Mouse (Mus musculus): Measurements from ENCODE around the gene Svep1.

DNA sequence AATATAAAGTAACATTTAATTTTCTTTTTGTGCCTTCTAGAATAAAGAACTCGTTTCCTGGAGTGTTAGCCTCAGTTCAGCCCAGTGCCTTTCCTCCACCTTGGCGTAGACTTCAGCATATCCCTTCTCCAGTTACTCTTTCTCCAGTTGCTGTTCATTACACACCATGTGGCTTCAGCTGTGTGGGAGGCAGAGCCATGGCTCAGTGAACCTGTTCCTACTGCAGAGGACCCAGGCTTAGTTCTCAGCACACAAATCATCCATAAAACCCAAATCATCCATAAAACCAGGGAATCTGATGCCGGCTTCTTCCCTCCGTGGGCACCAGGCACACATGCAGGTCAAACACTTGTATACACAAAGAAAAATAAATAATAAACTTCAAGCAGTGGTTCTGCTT, 22.8 kb downstream of the Svep1 start:
- TF ChIP-seq CTCF (IDR thresholded peaks at IDR 0.05; ENCODE audit: low read depth) (no peak), EP300 (IDR thresholded peaks at IDR 0.05; ENCODE audit: low read depth) (no peak)
